Mouse (Mus musculus) brain, embryonic 14.5 days (tissue): ENCODE results near the gene Ppm1b.

ENCODE experiments used
- CTCF ChIP-seq: fragments of 200-500 bp; IDR thresholded peaks from 2 replicates; pipeline ENCODE4 v1.5.1; 2012; ENCODE audit warnings: inconsistent platforms, mild to moderate bottlenecking, moderate library complexity, borderline replicate concordance; ENCODE audit not compliant: insufficient read depth, insufficient read length; ENCODE audit errors: extremely low read depth
- POLR2A ChIP-seq: fragments of 200-500 bp; IDR thresholded peaks from 2 replicates; pipeline ENCODE4 v1.6.1; 2012; ENCODE audit warnings: mild to moderate bottlenecking, inconsistent platforms, borderline replicate concordance; ENCODE audit not compliant: poor library complexity, insufficient read depth, insufficient read length, severe bottlenecking; ENCODE audit errors: extremely low read depth

DNA sequence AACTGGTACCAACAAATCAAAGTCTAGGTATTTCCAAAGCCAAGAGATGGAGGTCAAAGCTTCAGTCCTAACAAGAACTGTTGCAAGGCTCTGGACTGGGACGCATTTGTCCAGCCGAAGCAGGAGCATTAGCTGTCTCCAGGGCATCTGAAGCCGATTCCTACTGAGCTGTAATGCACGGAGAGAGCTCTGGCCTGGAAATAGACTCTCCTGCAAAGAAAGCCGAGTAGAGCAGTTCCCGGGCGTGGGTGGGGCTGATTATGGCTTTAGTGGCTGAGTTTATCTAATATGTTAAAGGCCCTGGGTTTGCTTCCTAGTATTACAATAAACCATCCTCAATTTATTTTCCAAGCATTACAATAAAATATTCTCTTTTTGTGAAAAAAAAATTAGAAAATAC, 116.7 kb downstream of the Ppm1b start:
- TF ChIP-seq CTCF, result no peak
- TF ChIP-seq POLR2A, result no peak
